Mouse (Mus musculus): ENCODE results near the gene Manea. TPM values are rescaled to one million over a fixed set of nuclear protein-coding genes. Genes with fewer than 3 reads are reported as not detected.

The Manea gene
- total RNA-seq (2014; rRNA removed) (20.0 and 22.8 TPM in 2 replicates), polyA plus RNA-seq (2012; rRNA removed) (6.2 and 9.3 TPM in 2 replicates)

DNA sequence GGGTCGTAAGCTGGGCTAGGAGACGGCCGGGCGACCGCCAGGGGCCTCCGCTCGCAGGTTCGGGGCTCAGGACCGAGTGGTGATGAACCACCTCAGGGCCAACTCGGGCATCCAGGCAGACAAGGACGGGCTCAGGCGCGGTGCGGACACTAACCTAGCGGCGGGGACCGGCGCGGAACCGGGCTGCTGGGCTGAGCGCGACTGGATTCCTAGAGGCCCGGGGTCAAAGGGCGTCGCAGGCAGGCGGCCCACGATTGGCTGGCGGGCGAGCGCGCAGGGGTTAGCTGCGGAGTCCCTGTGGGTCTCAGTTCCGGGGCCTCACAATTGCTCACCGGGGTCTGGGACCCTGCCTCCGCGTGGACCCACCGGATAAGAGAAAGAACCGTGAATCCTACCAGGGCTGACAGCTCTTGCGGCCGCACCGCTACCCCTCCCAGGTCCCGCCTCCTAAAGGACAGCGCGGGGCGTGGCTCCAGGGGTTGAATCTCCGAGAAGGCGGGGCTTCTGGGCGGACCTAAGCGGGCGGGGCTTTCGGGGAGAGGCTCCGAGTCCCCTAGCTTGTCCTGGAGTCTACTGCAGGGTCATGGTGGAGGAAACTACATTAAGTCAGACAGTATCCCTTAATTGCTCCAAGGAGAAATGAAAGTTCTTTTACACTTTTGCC, at the start of gene Manea:
TSS of gene Manea (minus strand) at position 449 of the 664 bp plus-strand sequence.
- peaks cover 2% of the 10 kb centered on the region; the same call in 1 of the 2 replicates for H3K4me1 ChIP-seq (ENCODE audit: control insufficient read depth, insufficient read depth, low read length)
- peak within 1 kb of the TSS; percentile 95 for H3K4me3 ChIP-seq (ENCODE audit: insufficient read depth, low read depth, low read length)
- H3K9ac ChIP-seq (ENCODE audit: low read depth, low read length): peak within 1 kb of the TSS; percentile 86
- H3K27ac ChIP-seq (replicated peaks; ENCODE audit: insufficient read depth, low read depth, low read length): peak within 1 kb of the TSS; percentile 98
- peaks cover 7% of the 10 kb centered on the region; the same call in 1 of the 2 replicates for H3K79me2 ChIP-seq (ENCODE audit: control insufficient read depth, insufficient read depth, low read length)
- TF ChIP-seq POLR2A (IDR thresholded peaks at IDR 0.05; ENCODE audit: extremely low read depth, insufficient read depth, low read length) (peak; percentile 71), CTCF (IDR thresholded peaks at IDR 0.05; ENCODE audit: low read depth, low read length) (peak; percentile 29)
- no peaks in the 10 kb centered on the region for H3K27me3 ChIP-seq (ENCODE audit: control insufficient read depth, insufficient read depth, low read length)
- under 1% methylated on average over 52 of the region's 52 CpGs for WGBS
- no peaks in the 10 kb centered on the region for H3K36me3 ChIP-seq (ENCODE audit: control insufficient read depth, insufficient read depth, low read length)
- peak; percentile 80 for DNase-seq (ENCODE audit: extremely low read depth, low read depth, low spot score)

GRCm38 (mm10) chr4:26354616-26355015, 7.9 kb upstream of the Manea start:
- no peaks in the 10 kb centered on the region for H3K79me2 ChIP-seq (ENCODE audit: control insufficient read depth, insufficient read depth, low read length)
- no peak overlapping the region for H3K4me3 ChIP-seq (ENCODE audit: insufficient read depth, low read depth, low read length)
- no peaks in the 10 kb centered on the region for H3K4me1 ChIP-seq (ENCODE audit: control insufficient read depth, insufficient read depth, low read length)
- WGBS: 86% methylated on average over 2 of the region's 2 CpGs
- no peaks in the 10 kb centered on the region for H3K27me3 ChIP-seq (ENCODE audit: control insufficient read depth, insufficient read depth, low read length)
- DNase-seq (ENCODE audit: extremely low read depth, low read depth, low spot score): no peak
- H3K36me3 ChIP-seq (ENCODE audit: control insufficient read depth, insufficient read depth, low read length): no peaks in the 10 kb centered on the region
- H3K9ac ChIP-seq (ENCODE audit: low read depth, low read length): no peak overlapping the region
- TF ChIP-seq CTCF (IDR thresholded peaks at IDR 0.05; ENCODE audit: low read depth, low read length) (no peak), POLR2A (IDR thresholded peaks at IDR 0.05; ENCODE audit: extremely low read depth, insufficient read depth, low read length) (no peak)
- no peak overlapping the region for H3K27ac ChIP-seq (replicated peaks; ENCODE audit: insufficient read depth, low read depth, low read length)

DNA sequence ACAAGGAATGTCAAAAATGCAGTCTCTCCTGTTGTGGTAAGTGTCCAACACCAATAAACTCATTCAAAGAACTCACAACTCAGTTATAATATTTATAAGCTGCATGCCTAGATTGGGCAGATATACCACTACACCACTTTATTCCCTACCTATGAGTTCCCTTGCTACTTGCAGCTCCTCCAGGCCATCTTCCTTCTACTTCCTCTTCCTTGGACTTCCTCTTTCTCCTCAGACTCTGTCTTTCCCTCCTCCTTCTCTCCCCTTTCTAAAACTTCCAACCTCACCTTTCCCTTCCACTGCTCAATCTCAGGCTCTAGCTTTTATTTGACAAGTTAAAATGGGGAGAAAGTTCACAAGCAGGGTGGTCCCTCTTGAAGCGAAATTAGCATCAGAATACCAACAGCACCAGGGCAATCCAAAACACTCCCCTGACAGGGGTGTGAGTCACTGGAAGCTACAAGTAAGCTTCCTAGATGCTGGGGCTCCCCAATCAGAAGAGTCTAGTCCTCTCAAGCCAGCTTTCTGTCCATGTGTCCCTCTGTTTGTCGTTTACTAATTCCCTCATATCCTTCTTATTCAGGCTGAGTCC, 7.0 kb upstream of the Manea start:
- Histone ChIP-seq H3K79me2 (ENCODE audit: control insufficient read depth, insufficient read depth, low read length) (no peaks in the 10 kb centered on the region), H3K4me1 (ENCODE audit: control insufficient read depth, insufficient read depth, low read length) (no peaks in the 10 kb centered on the region), H3K9ac (ENCODE audit: low read depth, low read length) (no peak overlapping the region), H3K27ac (replicated peaks; ENCODE audit: insufficient read depth, low read depth, low read length) (no peak overlapping the region), H3K36me3 (ENCODE audit: control insufficient read depth, insufficient read depth, low read length) (no peaks in the 10 kb centered on the region), H3K4me3 (ENCODE audit: insufficient read depth, low read depth, low read length) (no peak overlapping the region), H3K27me3 (ENCODE audit: control insufficient read depth, insufficient read depth, low read length) (no peaks in the 10 kb centered on the region)
- DNase-seq (ENCODE audit: extremely low read depth, low read depth, low spot score): no peak
- WGBS: 33% methylated on average over 2 of the region's 2 CpGs
- TF ChIP-seq POLR2A (IDR thresholded peaks at IDR 0.05; ENCODE audit: extremely low read depth, insufficient read depth, low read length) (no peak), CTCF (IDR thresholded peaks at IDR 0.05; ENCODE audit: low read depth, low read length) (no peak)

DNA sequence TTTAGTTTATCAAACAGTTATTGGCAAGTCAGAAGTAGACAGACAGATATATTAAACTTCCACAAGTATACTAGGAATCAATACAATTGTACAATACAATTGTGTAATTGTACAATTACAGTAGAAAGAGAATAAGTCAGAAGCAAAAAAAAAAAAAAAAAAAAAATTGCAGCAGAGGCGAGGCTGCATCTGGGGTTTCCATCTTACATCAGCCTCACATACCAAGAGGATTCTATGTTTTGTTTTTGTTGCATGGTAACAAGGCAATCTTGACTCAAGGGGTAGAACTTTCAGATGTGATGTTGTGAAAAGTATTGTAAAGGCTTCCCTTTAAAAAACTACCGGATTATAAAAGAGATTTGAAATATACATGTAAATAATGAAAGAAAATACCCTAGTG, 548 bp upstream of the Manea start:
- no peak for DNase-seq (ENCODE audit: extremely low read depth, low read depth, low spot score)
- H3K9ac ChIP-seq (ENCODE audit: low read depth, low read length): no peak overlapping the region
- no peaks in the 10 kb centered on the region for H3K27me3 ChIP-seq (ENCODE audit: control insufficient read depth, insufficient read depth, low read length)
- H3K4me3 ChIP-seq (ENCODE audit: insufficient read depth, low read depth, low read length): no peak overlapping the region
- WGBS: 63% methylated on average over 2 of the region's 2 CpGs
- 0 out of 2 replicates have a peak, but pooled peaks cover 5% of the 10 kb centered on the region for H3K79me2 ChIP-seq (ENCODE audit: control insufficient read depth, insufficient read depth, low read length)
- H3K36me3 ChIP-seq (ENCODE audit: control insufficient read depth, insufficient read depth, low read length): no peaks in the 10 kb centered on the region
- TF ChIP-seq POLR2A (IDR thresholded peaks at IDR 0.05; ENCODE audit: extremely low read depth, insufficient read depth, low read length) (no peak), CTCF (IDR thresholded peaks at IDR 0.05; ENCODE audit: low read depth, low read length) (no peak)
- no peak overlapping the region for H3K27ac ChIP-seq (replicated peaks; ENCODE audit: insufficient read depth, low read depth, low read length)
- H3K4me1 ChIP-seq (ENCODE audit: control insufficient read depth, insufficient read depth, low read length): peaks cover 2% of the 10 kb centered on the region; the same call in 1 of the 2 replicates

DNA sequence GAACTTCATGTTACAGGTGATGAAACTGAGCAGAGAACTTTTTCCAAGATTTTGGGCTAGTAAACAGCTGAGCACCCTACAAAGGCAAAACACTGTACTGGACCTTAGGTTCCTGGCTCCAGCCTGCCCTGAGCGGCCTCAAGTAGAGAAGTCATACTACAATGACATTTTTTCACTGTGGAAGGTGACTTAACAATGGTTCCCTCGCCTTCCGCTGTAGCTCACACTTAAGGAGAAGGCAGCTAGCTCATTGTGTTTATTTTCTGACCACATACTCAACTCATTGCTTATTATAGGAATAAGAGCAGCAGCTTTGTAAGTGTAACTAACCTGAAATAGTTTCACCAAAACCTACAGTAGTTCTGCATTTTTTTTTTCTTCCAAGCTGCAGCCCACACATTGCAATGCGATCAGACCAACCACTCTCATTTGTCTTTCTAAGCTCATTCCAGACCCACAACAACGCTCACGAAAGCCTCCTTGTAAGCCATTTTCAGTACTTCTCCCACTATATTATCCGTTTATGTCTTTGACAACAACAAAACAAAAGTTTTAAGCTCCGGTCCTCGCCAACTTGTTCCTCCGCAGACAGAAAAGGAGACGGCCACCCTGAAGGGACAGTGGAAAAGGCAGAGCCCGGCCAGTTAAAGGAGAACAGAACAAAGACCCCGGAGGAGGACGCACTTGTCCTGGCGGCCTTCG, 799 bp downstream of the Manea start:
- DNase-seq (ENCODE audit: extremely low read depth, low read depth, low spot score): peak; percentile 52
- 1% methylated on average over 16 of the region's 16 CpGs for WGBS
- peak overlapping the region; percentile 95 for H3K4me3 ChIP-seq (ENCODE audit: insufficient read depth, low read depth, low read length)
- no peak for TF ChIP-seq CTCF (IDR thresholded peaks at IDR 0.05; ENCODE audit: low read depth, low read length)
- no peak for TF ChIP-seq POLR2A (IDR thresholded peaks at IDR 0.05; ENCODE audit: extremely low read depth, insufficient read depth, low read length)
- H3K36me3 ChIP-seq (ENCODE audit: control insufficient read depth, insufficient read depth, low read length): no peaks in the 10 kb centered on the region
- peak overlapping the region; percentile 98 for H3K27ac ChIP-seq (replicated peaks; ENCODE audit: insufficient read depth, low read depth, low read length)
- peaks cover 7% of the 10 kb centered on the region; the same call in 1 of the 2 replicates for H3K79me2 ChIP-seq (ENCODE audit: control insufficient read depth, insufficient read depth, low read length)
- peak overlapping the region; percentile 86 for H3K9ac ChIP-seq (ENCODE audit: low read depth, low read length)
- no peaks in the 10 kb centered on the region for H3K27me3 ChIP-seq (ENCODE audit: control insufficient read depth, insufficient read depth, low read length)
- H3K4me1 ChIP-seq (ENCODE audit: control insufficient read depth, insufficient read depth, low read length): peaks cover 2% of the 10 kb centered on the region; the same call in 1 of the 2 replicates
